Mouse (Mus musculus): ENCODE measurements at regions not wholly inside any gene's neighbourhood (a gene's known extent, or its start where the extent isn't known, plus 50 kb on each side); places are given as distances from the start of the nearest gene placed in this dataset.

DNA sequence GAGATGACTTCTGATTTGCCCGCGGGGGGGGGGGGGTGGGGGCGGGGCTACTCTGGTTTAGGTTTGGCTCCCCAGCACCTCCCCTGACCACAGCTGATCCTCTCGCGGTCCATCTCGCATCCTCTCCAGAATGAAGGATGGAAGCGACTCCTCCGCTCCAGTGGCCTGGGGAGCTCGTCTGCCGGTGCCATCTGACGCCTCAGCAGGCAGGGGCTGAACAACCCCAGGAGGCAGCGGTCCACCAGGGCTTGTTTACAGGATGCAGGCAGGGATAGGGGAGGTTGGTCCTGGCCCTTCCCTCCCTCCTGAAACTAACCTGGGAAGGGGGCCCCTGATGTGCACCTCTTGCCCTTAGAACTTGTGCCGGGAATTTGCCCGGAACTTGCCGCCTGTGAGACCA lies 73.9 kb downstream of the 2410131K14Rik start:
- TF ChIP-seq ZKSCAN1 (IDR thresholded peaks at IDR 0.05; ENCODE audit: low read depth, low read length) (no peak), ETS1 (IDR thresholded peaks at IDR 0.05; ENCODE audit: low read depth, low read length) (no peak), USF2 (IDR thresholded peaks at IDR 0.05; ENCODE audit: borderline replicate concordance in 1 of 2, insufficient read depth in 1 of 2, low read depth in 1 of 2, low read length in 2 of 2) (no peak), NELFE (IDR thresholded peaks at IDR 0.05; ENCODE audit: low read depth, low read length) (no peak), TCF12 (IDR thresholded peaks at IDR 0.05; ENCODE audit: low read depth, low read length) (no peak), ZNF384 (IDR thresholded peaks at IDR 0.05; ENCODE audit: low read depth, low read length) (no peak), CTCF (IDR thresholded peaks at IDR 0.05 in 2 of 3, conservative IDR thresholded peaks at IDR 0.05 in 1 of 3; ENCODE audit: control insufficient read depth in 1 of 3, insufficient read depth in 1 of 3, low read depth in 2 of 3, low read length in 3 of 3, poor library complexity in 1 of 3, severe bottlenecking in 1 of 3) (no peak), EP300 (IDR thresholded peaks at IDR 0.05; ENCODE audit: low read depth in 1 of 2, low read length in 2 of 2) (no peak), POLR2AphosphoS2 (IDR thresholded peaks at IDR 0.05; ENCODE audit: low read length) (no peak), E2F4 (IDR thresholded peaks at IDR 0.05; ENCODE audit: borderline replicate concordance, low read depth, low read length) (no peak), TAL1 (IDR thresholded peaks at IDR 0.05; ENCODE audit: low read length) (no peak), ELF1 (IDR thresholded peaks at IDR 0.05; ENCODE audit: low read depth, low read length) (no peak), CHD1 (IDR thresholded peaks at IDR 0.05; ENCODE audit: low read depth, low read length) (no peak), POLR2AphosphoS5 (IDR thresholded peaks at IDR 0.05; ENCODE audit: borderline replicate concordance, low read depth, low read length) (no peak), ZMIZ1 (IDR thresholded peaks at IDR 0.05; ENCODE audit: low read depth, low read length) (no peak), RAD21 (IDR thresholded peaks at IDR 0.05; ENCODE audit: low read depth, low read length) (no peak), MYC (IDR thresholded peaks at IDR 0.05; ENCODE audit: low read depth, low read length) (no peak), MXI1 (IDR thresholded peaks at IDR 0.05; ENCODE audit: low read depth, low read length) (no peak), NRF1 (IDR thresholded peaks at IDR 0.05; ENCODE audit: insufficient read depth, low read depth, low read length, poor library complexity, severe bottlenecking) (no peak), MYB (IDR thresholded peaks at IDR 0.05; ENCODE audit: low read depth, low read length) (no peak)
- Histone ChIP-seq H3K27me3 (ENCODE audit: control insufficient read depth in 1 of 2, insufficient read depth in 2 of 2, low read length in 2 of 2) (no peaks in the 10 kb centered on the region), H3K79me2 (ENCODE audit: control insufficient read depth, insufficient read depth, low read length, poor library complexity) (no peaks in the 10 kb centered on the region), H3K9ac (ENCODE audit: control insufficient read depth, low read depth, low read length, poor library complexity, severe bottlenecking) (no peak overlapping the region), H3K4me3 (ENCODE audit: control insufficient read depth in 1 of 2, insufficient read depth in 1 of 2, low read depth in 2 of 2, low read length in 2 of 2) (no peak overlapping the region), H3K36me3 (ENCODE audit: control insufficient read depth in 1 of 2, insufficient read depth in 2 of 2, low read length in 2 of 2) (no peaks in the 10 kb centered on the region), H3K27ac (ENCODE audit: control insufficient read depth, low read depth, low read length) (no peak overlapping the region), H3K4me1 (ENCODE audit: control insufficient read depth in 1 of 2, insufficient read depth in 2 of 2, low read length in 2 of 2) (no peaks in the 10 kb centered on the region), H3K9me3 (replicated peaks; ENCODE audit: insufficient read depth, low read length) (no peaks in the 10 kb centered on the region)
- no peak for DNase-seq (ENCODE audit: low read depth, low spot score)

DNA sequence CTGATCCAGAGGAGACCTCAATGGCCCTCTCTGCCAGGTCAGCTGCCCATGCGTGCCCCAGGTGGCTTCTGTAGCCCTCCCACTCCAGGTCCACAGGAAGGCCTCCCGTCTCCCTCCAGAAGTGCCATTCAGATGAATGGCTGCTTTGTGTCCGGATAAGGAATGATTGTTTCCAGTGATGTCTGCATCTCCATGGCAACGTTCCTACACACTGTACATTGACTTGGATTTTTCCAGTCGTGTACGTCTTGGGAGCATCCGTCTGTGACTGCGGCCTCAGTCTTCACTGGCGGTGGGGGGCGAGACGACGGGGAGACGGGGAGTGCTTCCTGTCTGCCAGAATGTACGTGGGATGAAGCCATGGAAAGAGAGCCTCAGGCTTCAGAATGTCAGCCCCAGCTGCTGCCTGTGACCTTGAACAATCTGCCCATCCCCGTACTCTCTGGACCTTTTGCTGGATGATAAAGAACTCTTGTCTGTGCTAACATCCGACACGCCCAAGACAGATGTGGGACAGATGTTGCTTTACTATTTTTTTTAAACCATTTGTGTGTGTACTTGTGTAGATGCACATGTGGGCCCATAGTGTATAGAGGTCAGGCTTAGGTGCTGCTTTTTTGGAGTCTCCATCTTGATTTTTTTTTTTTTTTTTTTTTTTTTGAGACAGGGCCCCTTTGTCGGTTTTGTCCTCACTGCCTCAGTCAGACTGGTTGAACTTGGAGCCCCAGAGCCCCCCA lies 76.9 kb downstream of the 2410131K14Rik start:
- no peak for DNase-seq (ENCODE audit: low read depth, low spot score)
- no peak overlapping the region for H3K4me3 ChIP-seq (ENCODE audit: control insufficient read depth in 1 of 2, insufficient read depth in 1 of 2, low read depth in 2 of 2, low read length in 2 of 2)
- H3K79me2 ChIP-seq (ENCODE audit: control insufficient read depth, insufficient read depth, low read length, poor library complexity), result no peaks in the 10 kb centered on the region
- no peak overlapping the region for H3K9ac ChIP-seq (ENCODE audit: control insufficient read depth, low read depth, low read length, poor library complexity, severe bottlenecking)
- no peak for TF ChIP-seq TBP (IDR thresholded peaks at IDR 0.05; ENCODE audit: low read depth, low read length)
- no peak for TF ChIP-seq ZC3H11A (IDR thresholded peaks at IDR 0.05; ENCODE audit: low read depth, low read length)
- no peak for TF ChIP-seq BHLHE40 (IDR thresholded peaks at IDR 0.05; ENCODE audit: borderline replicate concordance, low read depth, low read length)
- TF ChIP-seq JUND (IDR thresholded peaks at IDR 0.05; ENCODE audit: low read depth, low read length), result no peak
- TF ChIP-seq GABPA (IDR thresholded peaks at IDR 0.05; ENCODE audit: low read depth, low read length), result no peak
- TF ChIP-seq MAZ (IDR thresholded peaks at IDR 0.05; ENCODE audit: low read depth, low read length), result no peak
- no peak for TF ChIP-seq GATA1 (IDR thresholded peaks at IDR 0.05; ENCODE audit: low read depth, low read length)
- no peak for TF ChIP-seq NRF1 (IDR thresholded peaks at IDR 0.05; ENCODE audit: insufficient read depth, low read depth, low read length, poor library complexity, severe bottlenecking)
- TF ChIP-seq USF1 (IDR thresholded peaks at IDR 0.05; ENCODE audit: low read depth, low read length), result no peak
- no peak for TF ChIP-seq CTCF (IDR thresholded peaks at IDR 0.05 in 2 of 3, conservative IDR thresholded peaks at IDR 0.05 in 1 of 3; ENCODE audit: control insufficient read depth in 1 of 3, insufficient read depth in 1 of 3, low read depth in 2 of 3, low read length in 3 of 3, poor library complexity in 1 of 3, severe bottlenecking in 1 of 3)
- no peak for TF ChIP-seq MAX (IDR thresholded peaks at IDR 0.05; ENCODE audit: low read length)
- no peak for TF ChIP-seq ELF1 (IDR thresholded peaks at IDR 0.05; ENCODE audit: low read depth, low read length)
- no peaks in the 10 kb centered on the region for H3K4me1 ChIP-seq (ENCODE audit: control insufficient read depth in 1 of 2, insufficient read depth in 2 of 2, low read length in 2 of 2)
- no peaks in the 10 kb centered on the region for H3K9me3 ChIP-seq (replicated peaks; ENCODE audit: insufficient read depth, low read length)
- H3K27me3 ChIP-seq (ENCODE audit: control insufficient read depth in 1 of 2, insufficient read depth in 2 of 2, low read length in 2 of 2), result no peaks in the 10 kb centered on the region
- H3K36me3 ChIP-seq (ENCODE audit: control insufficient read depth in 1 of 2, insufficient read depth in 2 of 2, low read length in 2 of 2), result no peaks in the 10 kb centered on the region
- H3K27ac ChIP-seq (ENCODE audit: control insufficient read depth, low read depth, low read length), result no peak overlapping the region
